In genomic region chr5:127014166-127014565, GRCm38 (mm10) we compare ENCODE assay signal across 12 mouse cellular contexts.
"Had no signal": no experiment of that assay in that cellular context is flagged by ENCODE, and none has a peak within 500 bp of the region (broad histone marks: within the 10 kb centered on the region; RNA-seq: fewer than 3 reads in every experiment).

No protein-coding gene starts in this region.

- H3K36me3 ChIP-seq: kidney, embryonic 15.5 days; limb, embryonic 15.5 days; liver, embryonic 12.5 days; midbrain, embryonic 10.5 days; neural tube, embryonic 15.5 days had no signal

- DNase-seq: kidney, adult 2 months; kidney, postnatal 14 days; left cerebral cortex, postnatal 4 days; lung, postnatal 36 days; midbrain, embryonic 14.5 days; thymus, postnatal 4 days had no signal

- H3K27ac ChIP-seq: kidney, embryonic 15.5 days; limb, embryonic 15.5 days; liver, embryonic 12.5 days; midbrain, embryonic 10.5 days; neural tube, embryonic 15.5 days had no signal

- H3K4me2 ChIP-seq: kidney, embryonic 15.5 days; limb, embryonic 15.5 days; liver, embryonic 12.5 days; neural tube, embryonic 15.5 days had no signal

- ATAC-seq: liver, embryonic 12.5 days had no signal

- H3K9ac ChIP-seq: kidney, embryonic 15.5 days; limb, embryonic 15.5 days; liver, embryonic 12.5 days; neural tube, embryonic 15.5 days had no signal

- H3K9me3 ChIP-seq: kidney, embryonic 15.5 days; limb, embryonic 15.5 days had no signal

- H3K4me3 ChIP-seq: kidney, embryonic 15.5 days; limb, embryonic 15.5 days; liver, embryonic 12.5 days; midbrain, embryonic 10.5 days; myocyte; neural tube, embryonic 15.5 days had no signal

- H3K27me3 ChIP-seq: kidney, embryonic 15.5 days; limb, embryonic 15.5 days; liver, embryonic 12.5 days; neural tube, embryonic 15.5 days had no signal

- H3K4me1 ChIP-seq: kidney, embryonic 15.5 days; liver, embryonic 12.5 days; midbrain, embryonic 10.5 days had no signal
